Mouse (Mus musculus) testis, postnatal 10 days (tissue): Measurements from ENCODE around the gene Dnajc7.
A peak's percentile ranks its signal among the peaks of the same experiment; 100 is the strongest.
"Not testable (repeated sequence)": the region's sequence is repeated elsewhere in the genome, so short reads cannot be mapped to it uniquely, and the experiment has no call there.

ENCODE experiments used
- DNase-seq: peaks from one replicate; pipeline ENCODE4 v3.0.0; 2021; ENCODE audit warnings: low spot score

The Dnajc7 gene

GRCm38 (mm10) chr11:100619982-100620381, at the start of gene Dnajc7:
Gene Dnajc7 (minus strand): TSS chr11:100620168.
- DNase-seq: no peak

- DNase-seq: no peak
Measured at GRCm38 (mm10) chr11:100659806-100660205, 39.8 kb upstream of the Dnajc7 start.

GRCm38 (mm10) chr11:100656458-100656857, 36.5 kb upstream of the Dnajc7 start:
- no peak for DNase-seq

GRCm38 (mm10) chr11:100655589-100655988, 35.6 kb upstream of the Dnajc7 start:
- not testable (repeated sequence) for DNase-seq

- DNase-seq: no peak
Measured at GRCm38 (mm10) chr11:100651748-100652147, 31.8 kb upstream of the Dnajc7 start.

GRCm38 (mm10) chr11:100651205-100651604, 31.2 kb upstream of the Dnajc7 start:
- DNase-seq: no peak

GRCm38 (mm10) chr11:100648405-100648804, 28.4 kb upstream of the Dnajc7 start:
- no peak for DNase-seq

- DNase-seq: peak; percentile 76
Measured at GRCm38 (mm10) chr11:100646265-100646664, 26.3 kb upstream of the Dnajc7 start.

GRCm38 (mm10) chr11:100643612-100644575, 23.9 kb upstream of the Dnajc7 start:
- DNase-seq: no peak

GRCm38 (mm10) chr11:100640159-100640906, 20.4 kb upstream of the Dnajc7 start:
- peak; percentile 63 for DNase-seq

- DNase-seq: no peak
Measured at GRCm38 (mm10) chr11:100634530-100634929, 14.6 kb upstream of the Dnajc7 start.

GRCm38 (mm10) chr11:100628862-100629352, 8.9 kb upstream of the Dnajc7 start:
- DNase-seq: no peak

GRCm38 (mm10) chr11:100628056-100628455, 8.1 kb upstream of the Dnajc7 start:
- DNase-seq: no peak

- DNase-seq: peak; percentile 88
Measured at GRCm38 (mm10) chr11:100626701-100627195, 6.8 kb upstream of the Dnajc7 start.

GRCm38 (mm10) chr11:100625754-100626700, 6.1 kb upstream of the Dnajc7 start:
- DNase-seq: no peak

- DNase-seq: peak; percentile 76
Measured at GRCm38 (mm10) chr11:100623867-100624266, 3.9 kb upstream of the Dnajc7 start.

- DNase-seq: peak; percentile 96
Measured at GRCm38 (mm10) chr11:100622714-100623113, 2.7 kb upstream of the Dnajc7 start.

GRCm38 (mm10) chr11:100619485-100619975, 438 bp downstream of the Dnajc7 start:
- peak; percentile 93 for DNase-seq

GRCm38 (mm10) chr11:100618761-100619484, 1.0 kb downstream of the Dnajc7 start, which contains the start of gene Nkiras2:
Gene Nkiras2 (plus strand): TSS chr11:100619244.
- peak; percentile 79 for DNase-seq

GRCm38 (mm10) chr11:100617480-100617879, 2.5 kb downstream of the Dnajc7 start:
- DNase-seq: no peak
